Mouse (Mus musculus) adrenal gland, adult 18-20 months (tissue): ENCODE measurements at regions not wholly inside any gene's neighbourhood (a gene's known extent, or its start where the extent isn't known, plus 50 kb on each side); places are given as distances from the start of the nearest gene placed in this dataset.

Experiments used
- DNase-seq, 2 experiments: peaks; one replicate each; pipeline ENCODE4 v3.0.0; 2021 to 2022; ENCODE audit warnings: low spot score in 2 of 2

GRCm38 (mm10) chr10:117528575-117529268, 100.6 kb upstream of the Cpm start:
- no peak for DNase-seq

- DNase-seq, result no peak
Measured at GRCm38 (mm10) chr10:117527979-117528378, 101.3 kb upstream of the Cpm start.

- DNase-seq, result no peak
Measured at GRCm38 (mm10) chr10:117527243-117527642, 102.1 kb upstream of the Cpm start.

- no peak for DNase-seq
Measured at GRCm38 (mm10) chr10:117526834-117527188, 102.5 kb upstream of the Cpm start.

GRCm38 (mm10) chr10:117526008-117526833, 103.1 kb upstream of the Cpm start:
- no peak for DNase-seq

- no peak for DNase-seq
Measured at GRCm38 (mm10) chr10:117525608-117526007, 103.7 kb upstream of the Cpm start.

GRCm38 (mm10) chr10:117524926-117525565, 104.3 kb upstream of the Cpm start:
- DNase-seq, result no peak

- no peak for DNase-seq
Measured at GRCm38 (mm10) chr10:117524101-117524500, 105.2 kb upstream of the Cpm start.

- no peak for DNase-seq
Measured at GRCm38 (mm10) chr10:117522906-117523829, 106.1 kb upstream of the Cpm start.

- no peak for DNase-seq
Measured at GRCm38 (mm10) chr10:117522373-117522772, 106.9 kb upstream of the Cpm start.

- no peak for DNase-seq
Measured at GRCm38 (mm10) chr10:117521315-117522270, 107.7 kb upstream of the Cpm start.

GRCm38 (mm10) chr10:117520536-117521314, 108.6 kb upstream of the Cpm start:
- no peak for DNase-seq

- no peak for DNase-seq
Measured at GRCm38 (mm10) chr10:117519670-117520535, 109.4 kb upstream of the Cpm start.

- no peak for DNase-seq
Measured at GRCm38 (mm10) chr10:117518793-117519669, 110.3 kb upstream of the Cpm start.

GRCm38 (mm10) chr10:117517800-117518770, 111.2 kb upstream of the Cpm start:
- no peak for DNase-seq
